Mouse (Mus musculus) kidney, adult 2 months (tissue): Measurements from ENCODE around the gene Iscu.

Experiments
- CTCF ChIP-seq: fragments of 200-500 bp; conservative IDR thresholded peaks from 2 replicates; pipeline ENCODE4 v1.5.1; 2011; ENCODE audit warnings: low read depth, mild to moderate bottlenecking, control low read depth, low read length, moderate library complexity, mixed read lengths; ENCODE audit not compliant: insufficient read depth, insufficient read length
- POLR2A ChIP-seq: fragments of 200-500 bp; IDR thresholded peaks from one replicate; pipeline ENCODE4 v1.6.1; 2011; ENCODE audit warnings: low read depth, low read length, control low read depth

DNA sequence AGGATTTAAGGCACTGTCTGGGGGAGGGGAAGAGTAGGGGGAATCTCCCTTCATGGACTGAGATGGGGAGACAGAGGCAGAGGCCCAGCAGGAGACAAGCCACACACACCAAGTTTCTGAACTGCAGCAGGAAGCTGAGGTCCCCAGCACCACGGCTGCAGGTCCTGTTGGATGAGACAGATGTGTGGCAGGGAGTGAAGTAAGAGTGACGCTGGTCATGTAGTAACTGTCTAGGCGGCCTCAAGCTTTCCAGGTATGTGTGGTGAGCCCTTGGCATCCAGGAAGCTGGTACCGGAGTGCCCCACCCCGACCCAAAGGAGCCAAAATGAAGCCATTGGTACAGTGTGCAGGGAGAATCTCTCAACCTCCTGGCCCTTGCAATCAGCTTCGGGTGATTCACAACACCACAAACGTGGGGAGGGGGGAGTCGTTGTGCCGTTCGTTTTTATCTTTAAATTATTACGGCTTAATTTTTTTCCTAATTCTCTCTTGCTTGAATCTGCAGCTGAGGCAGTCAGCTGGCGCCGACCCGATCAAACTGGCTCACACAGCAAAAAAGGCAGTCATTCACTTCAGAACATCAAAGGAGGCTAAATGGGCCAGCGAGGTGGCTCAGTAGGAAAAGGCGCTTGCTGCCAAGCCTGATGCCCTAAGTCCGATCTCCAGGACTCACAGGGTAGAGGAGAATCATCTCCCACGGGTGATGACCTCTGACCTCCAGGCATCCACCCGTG lies 24.8 kb downstream of the Iscu start:
- TF ChIP-seq POLR2A (no peak), CTCF (no peak)
